Mouse (Mus musculus) forebrain, embryonic 15.5 days (tissue): ENCODE data around the gene Ctbp1. TPM values are rescaled to one million over a fixed set of nuclear protein-coding genes. Genes with fewer than 3 reads are reported as not detected.
A peak's percentile ranks its signal among the peaks of the same experiment; 100 is the strongest.

Source experiments
- ATAC-seq: fragments of 200-750 bp; cut with Nextera tagmentation; replicated peaks from 2 replicates; pipeline ENCODE4 v1.8.0; 2017; ENCODE audit warnings: mild to moderate bottlenecking, moderate TSS enrichment, moderate library complexity
- H3K27ac ChIP-seq: fragments of 300-500 bp; sonication (generic); replicated peaks from 2 replicates; pipeline ENCODE4 v1.5.1; 2015; ENCODE audit warnings: mild to moderate bottlenecking, inconsistent platforms
- H3K27me3 ChIP-seq: fragments of 300-500 bp; sonication (generic); 2 replicates; pipeline ENCODE4 v1.6.1; 2015; ENCODE audit warnings: inconsistent platforms
- H3K36me3 ChIP-seq: fragments of 300-500 bp; sonication (generic); 2 replicates; pipeline ENCODE4 v1.6.1; 2015; ENCODE audit warnings: mild to moderate bottlenecking, inconsistent platforms
- H3K4me1 ChIP-seq: fragments of 300-500 bp; sonication (generic); 2 replicates; pipeline ENCODE4 v1.6.1; 2015; ENCODE audit warnings: inconsistent platforms
- H3K4me2 ChIP-seq: fragments of 300-500 bp; sonication (generic); replicated peaks from 2 replicates; pipeline ENCODE4 v1.6.1; 2015; ENCODE audit warnings: mild to moderate bottlenecking, inconsistent platforms
- H3K4me3 ChIP-seq: fragments of 300-500 bp; sonication (generic); 2 replicates; pipeline ENCODE4 v1.5.1; 2015; ENCODE audit warnings: mild to moderate bottlenecking, inconsistent platforms
- H3K9ac ChIP-seq: fragments of 300-500 bp; sonication (generic); replicated peaks from 2 replicates; pipeline ENCODE4 v1.6.1; 2015; ENCODE audit warnings: mild to moderate bottlenecking, inconsistent platforms
- H3K9me3 ChIP-seq: fragments of 300-500 bp; sonication (generic); 2 replicates; pipeline ENCODE4 v1.6.1; 2016; ENCODE audit warnings: inconsistent platforms
- WGBS: fragments of 180-500 bp; shearing (Covaris S2); methylation state at CpG from one replicate; pipeline ENCODE4 v1.1.7; 2015; ENCODE audit warnings: mixed read lengths; 5-methylcytosine and 5-hydroxymethylcytosine counted together
- polyA plus RNA-seq: library from polyadenylated mRNA; unstranded; fragments of >200 nt; fragmentation: Nextera tagmentation; extraction: Ambion mirVana; gene quantifications from 2 replicates; pipeline ENCODE4 v1.2.1, GENCODE M21; 2015

Gene Ctbp1
- polyA plus RNA-seq, 1 experiment from 2014 or later: 562 TPM

DNA sequence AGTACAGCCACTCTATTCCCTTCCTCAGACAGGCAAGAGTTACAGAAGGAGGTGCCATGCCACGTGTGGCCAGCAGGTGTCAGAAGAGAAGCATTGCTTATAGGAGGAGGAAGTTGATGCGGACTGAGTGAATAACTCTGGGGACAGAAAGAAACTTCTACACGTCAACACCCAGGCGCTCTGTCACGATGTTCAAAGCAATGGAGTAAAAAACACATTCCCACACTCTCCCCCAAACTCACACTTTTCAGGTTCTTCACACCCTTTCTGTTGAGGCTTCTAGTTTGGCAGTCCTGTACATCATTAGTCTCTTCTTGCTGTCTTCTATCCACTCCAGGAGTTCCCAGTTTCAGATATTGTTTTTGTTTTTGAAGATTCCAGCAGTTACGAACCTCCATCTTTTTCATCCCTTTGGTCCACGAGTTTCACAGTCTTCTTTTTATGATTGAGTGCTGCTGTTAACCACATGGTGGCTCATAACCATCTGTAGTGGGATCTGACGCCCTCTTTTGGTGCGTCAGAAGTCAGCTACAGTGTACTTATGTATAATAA is 71.0 kb downstream of the Ctbp1 start:
- Histone ChIP-seq H3K27me3 (no peaks in the 10 kb centered on the region), H3K9me3 (no peaks in the 10 kb centered on the region), H3K9ac (no peak overlapping the region), H3K4me1 (peaks cover 3% of the 10 kb centered on the region; the same call in 1 of the 2 replicates), H3K27ac (no peak overlapping the region), H3K4me3 (no peak overlapping the region), H3K36me3 (no peaks in the 10 kb centered on the region), H3K4me2 (peak overlapping the region; percentile 12; the same call in 1 of the 2 replicates)
- ATAC-seq: no peak
- WGBS: 15% methylated on average over 9 of the region's 9 CpGs

DNA sequence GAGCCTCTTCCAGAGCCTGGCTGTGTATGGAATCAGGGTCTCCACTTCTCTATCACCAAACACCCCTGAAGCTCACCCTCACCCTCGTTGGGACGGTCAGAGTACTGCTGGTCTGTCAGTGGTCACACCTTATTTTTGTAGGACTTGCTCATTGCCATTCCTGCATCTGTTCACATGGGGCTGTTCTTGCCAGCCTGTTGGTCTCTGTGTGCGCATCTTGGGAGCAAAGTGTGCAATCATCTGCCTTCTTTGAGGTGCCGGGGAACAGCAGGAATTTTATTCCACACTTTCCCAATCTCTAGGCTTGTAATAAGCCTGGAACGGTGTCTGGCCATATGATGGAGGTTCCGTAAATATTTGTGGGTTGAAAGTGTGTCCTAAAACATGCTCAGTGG is 71.6 kb downstream of the Ctbp1 start:
- 90% methylated on average over 6 of the region's 6 CpGs for WGBS
- Histone ChIP-seq H3K27me3 (no peaks in the 10 kb centered on the region), H3K9me3 (no peaks in the 10 kb centered on the region), H3K4me2 (no peak overlapping the region), H3K4me1 (peaks cover 3% of the 10 kb centered on the region; the same call in 1 of the 2 replicates), H3K36me3 (no peaks in the 10 kb centered on the region), H3K4me3 (no peak overlapping the region), H3K9ac (no peak overlapping the region), H3K27ac (no peak overlapping the region)
- no peak for ATAC-seq

GRCm38 (mm10) chr5:33202516-33203170 is 72.2 kb downstream of the Ctbp1 start:
- peaks cover 3% of the 10 kb centered on the region; the same call in 1 of the 2 replicates for H3K4me1 ChIP-seq
- no peak for ATAC-seq
- H3K36me3 ChIP-seq: no peaks in the 10 kb centered on the region
- WGBS: 88% methylated on average over 13 of the region's 13 CpGs
- H3K9ac ChIP-seq: no peak overlapping the region
- no peaks in the 10 kb centered on the region for H3K27me3 ChIP-seq
- H3K27ac ChIP-seq: no peak overlapping the region
- H3K4me2 ChIP-seq: no peak overlapping the region
- no peaks in the 10 kb centered on the region for H3K9me3 ChIP-seq
- H3K4me3 ChIP-seq: no peak overlapping the region

DNA sequence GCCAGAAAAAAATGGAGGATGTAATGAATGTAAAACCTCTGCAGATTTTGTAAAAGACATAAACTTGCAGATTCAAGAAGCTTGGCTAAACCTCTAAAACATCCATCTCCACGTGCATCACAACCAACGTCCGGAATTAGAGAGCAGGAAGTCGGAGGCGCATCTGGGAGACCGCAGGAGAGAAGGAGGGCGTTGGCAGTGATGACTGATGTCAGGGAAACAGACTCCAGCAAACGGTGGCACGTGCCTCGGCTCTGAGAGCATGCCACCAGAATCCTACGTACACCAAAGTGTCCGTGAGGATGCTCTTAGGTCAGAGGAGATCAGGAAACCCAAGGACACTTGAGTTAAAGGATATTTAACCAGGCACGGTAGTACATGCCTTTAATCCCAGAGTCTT is 73.1 kb downstream of the Ctbp1 start:
- H3K27me3 ChIP-seq: no peaks in the 10 kb centered on the region
- no peaks in the 10 kb centered on the region for H3K9me3 ChIP-seq
- H3K27ac ChIP-seq: no peak overlapping the region
- H3K4me3 ChIP-seq: no peak overlapping the region
- H3K4me2 ChIP-seq: no peak overlapping the region
- no peak overlapping the region for H3K9ac ChIP-seq
- no peaks in the 10 kb centered on the region for H3K36me3 ChIP-seq
- 74% methylated on average over 13 of the region's 13 CpGs for WGBS
- peaks cover 3% of the 10 kb centered on the region; the same call in 1 of the 2 replicates for H3K4me1 ChIP-seq
- no peak for ATAC-seq

- Histone ChIP-seq H3K27me3 (no peaks in the 10 kb centered on the region), H3K9ac (no peak overlapping the region), H3K9me3 (no peaks in the 10 kb centered on the region), H3K4me2 (no peak overlapping the region), H3K4me1 (peaks cover 3% of the 10 kb centered on the region; the same call in 1 of the 2 replicates), H3K27ac (no peak overlapping the region), H3K36me3 (no peaks in the 10 kb centered on the region), H3K4me3 (no peak overlapping the region)
- WGBS: 41% methylated on average over 1 of the region's 1 CpGs
- no peak for ATAC-seq
Measured at GRCm38 (mm10) chr5:33200071-33200470, 74.7 kb downstream of the Ctbp1 start.

Other genes with a start within 250 kb of the Ctbp1 start
- gene Slc5a1, start 170.8 kb downstream of the Ctbp1 start, polyA plus RNA-seq: not detected in 2 replicates
- gene Spon2, start 56.5 kb downstream of the Ctbp1 start, polyA plus RNA-seq: 3.1 TPM in 2 replicates
- gene Maea, start 60.5 kb upstream of the Ctbp1 start, polyA plus RNA-seq: 101 and 107 TPM in 2 replicates
- 8.5 and 8.8 TPM in 2 replicates for gene Uvssa, start 103.6 kb upstream of the Ctbp1 start, polyA plus RNA-seq
- not detected in 2 replicates for gene Nkx1-1, start 159.0 kb upstream of the Ctbp1 start, polyA plus RNA-seq